Mouse (Mus musculus) cerebellum, adult (tissue): Measurements from ENCODE around the gene Lrfn5.

ENCODE experiments used
- ATAC-seq: cut with Nextera tagmentation; 2 replicates; pipeline ENCODE4 v1.9.2; 2017; ENCODE audit warnings: mild to moderate bottlenecking, moderate library complexity, mixed read lengths; ENCODE audit not compliant: insufficient number of reproducible peaks, low FRiP score, low TSS enrichment

Gene Lrfn5

GRCm38 (mm10) chr12:61522829-61523370, at the start of gene Lrfn5:
Lrfn5 (plus strand) TSS chr12:61523150.
- peak; percentile 77 for ATAC-seq

- no peak for ATAC-seq
Observed at GRCm38 (mm10) chr12:61521501-61522147, 1.3 kb upstream of the Lrfn5 start.

GRCm38 (mm10) chr12:61522148-61522828, 662 bp upstream of the Lrfn5 start:
- peak; percentile 20; the same call in 1 of the 2 replicates for ATAC-seq

GRCm38 (mm10) chr12:61523631-61524182, 757 bp downstream of the Lrfn5 start:
- no peak for ATAC-seq

- ATAC-seq = no peak
Observed at GRCm38 (mm10) chr12:61524183-61524651, 1.3 kb downstream of the Lrfn5 start.

- 0 out of 2 replicates have a peak, but pooled peaks have one; percentile 24 for ATAC-seq
Observed at GRCm38 (mm10) chr12:61526199-61526598, 3.2 kb downstream of the Lrfn5 start.

- ATAC-seq = no peak
Observed at GRCm38 (mm10) chr12:61579949-61580348, 57.0 kb downstream of the Lrfn5 start.

GRCm38 (mm10) chr12:61600305-61600704, 77.4 kb downstream of the Lrfn5 start:
- no peak for ATAC-seq

GRCm38 (mm10) chr12:61607871-61608270, 84.9 kb downstream of the Lrfn5 start:
- ATAC-seq = no peak

GRCm38 (mm10) chr12:61610081-61610480, 87.1 kb downstream of the Lrfn5 start:
- ATAC-seq = no peak

GRCm38 (mm10) chr12:61624532-61624931, 101.6 kb downstream of the Lrfn5 start:
- no peak for ATAC-seq

GRCm38 (mm10) chr12:61654380-61654779, 131.4 kb downstream of the Lrfn5 start:
- ATAC-seq = no peak

- ATAC-seq = no peak
Observed at GRCm38 (mm10) chr12:61723158-61723557, 200.2 kb downstream of the Lrfn5 start.

GRCm38 (mm10) chr12:61807073-61807605, 284.2 kb downstream of the Lrfn5 start:
- ATAC-seq = no peak

- no peak for ATAC-seq
Observed at GRCm38 (mm10) chr12:61823601-61824000, 300.7 kb downstream of the Lrfn5 start.

GRCm38 (mm10) chr12:61826311-61826710, 303.4 kb downstream of the Lrfn5 start:
- no peak for ATAC-seq

GRCm38 (mm10) chr12:61842599-61843291, 319.8 kb downstream of the Lrfn5 start:
- no peak for ATAC-seq

- ATAC-seq = no peak
Observed at GRCm38 (mm10) chr12:61854183-61854582, 331.2 kb downstream of the Lrfn5 start.
